Mouse (Mus musculus): Measurements from ENCODE around the gene Csnk2a1. TPM values are rescaled to one million over a fixed set of nuclear protein-coding genes. Genes with fewer than 3 reads are reported as not detected.
A peak's percentile ranks its signal among the peaks of the same experiment; 100 is the strongest.

Csnk2a1 gene
- 57.8 and 64.9 TPM in 2 replicates for polyA plus RNA-seq (2014; fragmentation: Nextera tagmentation; extraction: Ambion mirVana)

- peak within 1 kb of the TSS; percentile 84 for H3K9ac ChIP-seq (replicated peaks; ENCODE audit: low read length)
- H3K4me1 ChIP-seq (ENCODE audit: control insufficient read depth, insufficient read depth, low read length): no peaks in the 10 kb centered on the region
- H3K27me3 ChIP-seq (ENCODE audit: control insufficient read depth, insufficient read depth, low read length): no peaks in the 10 kb centered on the region
- peak; percentile 96 for ATAC-seq (replicated peaks; ENCODE audit: insufficient number of reproducible peaks, low FRiP score, low TSS enrichment, low read depth)
- H3K27ac ChIP-seq (replicated peaks; ENCODE audit: low read depth, low read length): peak within 1 kb of the TSS; percentile 92
- WGBS: under 1% methylated on average over 54 of the region's 58 CpGs
- peak; percentile 93 for DNase-seq (ENCODE audit: low spot score)
- peak within 1 kb of the TSS; percentile 86 for H3K4me3 ChIP-seq (ENCODE audit: low read depth, low read length)
- H3K36me3 ChIP-seq (replicated peaks; ENCODE audit: control insufficient read depth, insufficient read depth, low read depth, low read length): no peaks in the 10 kb centered on the region
- no peaks in the 10 kb centered on the region for H3K9me3 ChIP-seq (replicated peaks; ENCODE audit: control insufficient read depth, low read length)
- H3K4me2 ChIP-seq (ENCODE audit: low read depth, low read length): peak within 1 kb of the TSS; percentile 52
Measured at GRCm38 (mm10) chr2:152226248-152227050, at the start of gene Csnk2a1. Gene Csnk2a1 (plus strand): TSS chr2:152226839.

GRCm38 (mm10) chr2:152177162-152177805, 49.4 kb upstream of the Csnk2a1 start:
- Histone ChIP-seq H3K4me3 (ENCODE audit: low read depth, low read length) (no peak overlapping the region), H3K27ac (replicated peaks; ENCODE audit: low read depth, low read length) (no peak overlapping the region), H3K27me3 (ENCODE audit: control insufficient read depth, insufficient read depth, low read length) (no peaks in the 10 kb centered on the region), H3K36me3 (replicated peaks; ENCODE audit: control insufficient read depth, insufficient read depth, low read depth, low read length) (no peaks in the 10 kb centered on the region), H3K9me3 (replicated peaks; ENCODE audit: control insufficient read depth, low read length) (no peaks in the 10 kb centered on the region), H3K4me2 (ENCODE audit: low read depth, low read length) (peak overlapping the region; percentile 1; the same call in 1 of the 2 replicates), H3K4me1 (ENCODE audit: control insufficient read depth, insufficient read depth, low read length) (no peaks in the 10 kb centered on the region), H3K9ac (replicated peaks; ENCODE audit: low read length) (peak overlapping the region; percentile 5; the same call in 1 of the 2 replicates)
- DNase-seq (ENCODE audit: low spot score): peak; percentile 32
- ATAC-seq (replicated peaks; ENCODE audit: insufficient number of reproducible peaks, low FRiP score, low TSS enrichment, low read depth): no peak
- 10% methylated on average over 23 of the region's 24 CpGs for WGBS

GRCm38 (mm10) chr2:152177806-152178170, 48.9 kb upstream of the Csnk2a1 start:
- H3K27ac ChIP-seq (replicated peaks; ENCODE audit: low read depth, low read length): no peak overlapping the region
- no peaks in the 10 kb centered on the region for H3K4me1 ChIP-seq (ENCODE audit: control insufficient read depth, insufficient read depth, low read length)
- no peak overlapping the region for H3K9ac ChIP-seq (replicated peaks; ENCODE audit: low read length)
- no peak for DNase-seq (ENCODE audit: low spot score)
- H3K36me3 ChIP-seq (replicated peaks; ENCODE audit: control insufficient read depth, insufficient read depth, low read depth, low read length): no peaks in the 10 kb centered on the region
- no peaks in the 10 kb centered on the region for H3K27me3 ChIP-seq (ENCODE audit: control insufficient read depth, insufficient read depth, low read length)
- H3K4me3 ChIP-seq (ENCODE audit: low read depth, low read length): no peak overlapping the region
- ATAC-seq (replicated peaks; ENCODE audit: insufficient number of reproducible peaks, low FRiP score, low TSS enrichment, low read depth): no peak
- 67% methylated on average over 6 of the region's 6 CpGs for WGBS
- no peaks in the 10 kb centered on the region for H3K9me3 ChIP-seq (replicated peaks; ENCODE audit: control insufficient read depth, low read length)
- no peak overlapping the region for H3K4me2 ChIP-seq (ENCODE audit: low read depth, low read length)

- H3K27ac ChIP-seq (replicated peaks; ENCODE audit: low read depth, low read length): no peak overlapping the region
- H3K4me1 ChIP-seq (ENCODE audit: control insufficient read depth, insufficient read depth, low read length): no peaks in the 10 kb centered on the region
- H3K4me2 ChIP-seq (ENCODE audit: low read depth, low read length): no peak overlapping the region
- H3K27me3 ChIP-seq (ENCODE audit: control insufficient read depth, insufficient read depth, low read length): no peaks in the 10 kb centered on the region
- ATAC-seq (replicated peaks; ENCODE audit: insufficient number of reproducible peaks, low FRiP score, low TSS enrichment, low read depth) (no peak), DNase-seq (ENCODE audit: low spot score) (no peak)
- no peaks in the 10 kb centered on the region for H3K9me3 ChIP-seq (replicated peaks; ENCODE audit: control insufficient read depth, low read length)
- H3K4me3 ChIP-seq (ENCODE audit: low read depth, low read length): no peak overlapping the region
- no peaks in the 10 kb centered on the region for H3K36me3 ChIP-seq (replicated peaks; ENCODE audit: control insufficient read depth, insufficient read depth, low read depth, low read length)
- WGBS: 79% methylated on average over 3 of the region's 3 CpGs
- H3K9ac ChIP-seq (replicated peaks; ENCODE audit: low read length): no peak overlapping the region
Measured at GRCm38 (mm10) chr2:152178345-152178744, 48.3 kb upstream of the Csnk2a1 start.

GRCm38 (mm10) chr2:152179301-152179700, 47.3 kb upstream of the Csnk2a1 start:
- Histone ChIP-seq H3K27ac (replicated peaks; ENCODE audit: low read depth, low read length) (no peak overlapping the region), H3K4me1 (ENCODE audit: control insufficient read depth, insufficient read depth, low read length) (no peaks in the 10 kb centered on the region), H3K4me3 (ENCODE audit: low read depth, low read length) (no peak overlapping the region), H3K9me3 (replicated peaks; ENCODE audit: control insufficient read depth, low read length) (no peaks in the 10 kb centered on the region), H3K9ac (replicated peaks; ENCODE audit: low read length) (no peak overlapping the region), H3K36me3 (replicated peaks; ENCODE audit: control insufficient read depth, insufficient read depth, low read depth, low read length) (no peaks in the 10 kb centered on the region), H3K4me2 (ENCODE audit: low read depth, low read length) (no peak overlapping the region), H3K27me3 (ENCODE audit: control insufficient read depth, insufficient read depth, low read length) (no peaks in the 10 kb centered on the region)
- ATAC-seq (replicated peaks; ENCODE audit: insufficient number of reproducible peaks, low FRiP score, low TSS enrichment, low read depth) (no peak), DNase-seq (ENCODE audit: low spot score) (no peak)
- 79% methylated on average over 2 of the region's 2 CpGs for WGBS

GRCm38 (mm10) chr2:152180323-152180722, 46.3 kb upstream of the Csnk2a1 start:
- no peaks in the 10 kb centered on the region for H3K4me1 ChIP-seq (ENCODE audit: control insufficient read depth, insufficient read depth, low read length)
- DNase-seq (ENCODE audit: low spot score): no peak
- no peak overlapping the region for H3K4me3 ChIP-seq (ENCODE audit: low read depth, low read length)
- H3K9me3 ChIP-seq (replicated peaks; ENCODE audit: control insufficient read depth, low read length): no peaks in the 10 kb centered on the region
- no peak overlapping the region for H3K27ac ChIP-seq (replicated peaks; ENCODE audit: low read depth, low read length)
- ATAC-seq (replicated peaks; ENCODE audit: insufficient number of reproducible peaks, low FRiP score, low TSS enrichment, low read depth): no peak
- no peaks in the 10 kb centered on the region for H3K27me3 ChIP-seq (ENCODE audit: control insufficient read depth, insufficient read depth, low read length)
- no peak overlapping the region for H3K9ac ChIP-seq (replicated peaks; ENCODE audit: low read length)
- H3K4me2 ChIP-seq (ENCODE audit: low read depth, low read length): no peak overlapping the region
- WGBS: 46% methylated on average over 6 of the region's 6 CpGs
- H3K36me3 ChIP-seq (replicated peaks; ENCODE audit: control insufficient read depth, insufficient read depth, low read depth, low read length): no peaks in the 10 kb centered on the region

GRCm38 (mm10) chr2:152187132-152187531, 39.5 kb upstream of the Csnk2a1 start:
- H3K9me3 ChIP-seq (replicated peaks; ENCODE audit: control insufficient read depth, low read length): no peaks in the 10 kb centered on the region
- ATAC-seq (replicated peaks; ENCODE audit: insufficient number of reproducible peaks, low FRiP score, low TSS enrichment, low read depth) (no peak), DNase-seq (ENCODE audit: low spot score) (no peak)
- H3K27me3 ChIP-seq (ENCODE audit: control insufficient read depth, insufficient read depth, low read length): no peaks in the 10 kb centered on the region
- H3K9ac ChIP-seq (replicated peaks; ENCODE audit: low read length): no peak overlapping the region
- no peak overlapping the region for H3K4me3 ChIP-seq (ENCODE audit: low read depth, low read length)
- no peaks in the 10 kb centered on the region for H3K36me3 ChIP-seq (replicated peaks; ENCODE audit: control insufficient read depth, insufficient read depth, low read depth, low read length)
- no peak overlapping the region for H3K4me2 ChIP-seq (ENCODE audit: low read depth, low read length)
- no peaks in the 10 kb centered on the region for H3K4me1 ChIP-seq (ENCODE audit: control insufficient read depth, insufficient read depth, low read length)
- H3K27ac ChIP-seq (replicated peaks; ENCODE audit: low read depth, low read length): no peak overlapping the region
- 81% methylated on average over 5 of the region's 5 CpGs for WGBS

GRCm38 (mm10) chr2:152189213-152189612, 37.4 kb upstream of the Csnk2a1 start:
- ATAC-seq (replicated peaks; ENCODE audit: insufficient number of reproducible peaks, low FRiP score, low TSS enrichment, low read depth) (no peak), DNase-seq (ENCODE audit: low spot score) (no peak)
- H3K9me3 ChIP-seq (replicated peaks; ENCODE audit: control insufficient read depth, low read length): no peaks in the 10 kb centered on the region
- H3K9ac ChIP-seq (replicated peaks; ENCODE audit: low read length): no peak overlapping the region
- H3K27me3 ChIP-seq (ENCODE audit: control insufficient read depth, insufficient read depth, low read length): no peaks in the 10 kb centered on the region
- 40% methylated on average over 7 of the region's 7 CpGs for WGBS
- H3K4me2 ChIP-seq (ENCODE audit: low read depth, low read length): no peak overlapping the region
- no peak overlapping the region for H3K27ac ChIP-seq (replicated peaks; ENCODE audit: low read depth, low read length)
- no peaks in the 10 kb centered on the region for H3K4me1 ChIP-seq (ENCODE audit: control insufficient read depth, insufficient read depth, low read length)
- H3K36me3 ChIP-seq (replicated peaks; ENCODE audit: control insufficient read depth, insufficient read depth, low read depth, low read length): no peaks in the 10 kb centered on the region
- no peak overlapping the region for H3K4me3 ChIP-seq (ENCODE audit: low read depth, low read length)
